Mouse (Mus musculus): ENCODE data around the gene Ddr2. TPM values are rescaled to one million over a fixed set of nuclear protein-coding genes. Genes with fewer than 3 reads are reported as not detected.

The Ddr2 gene
- total RNA-seq (2021) = 10 to 100 TPM; 18.3 to 30.9 TPM
- long read RNA-seq, experiment 1, partial matches to known transcripts = 0 of 3 reads
- long read RNA-seq, experiment 1, other reads (novel, unspliced or antisense) = 3 of 3 reads
- long read RNA-seq, experiment 2, partial matches to known transcripts = 1 of 6 reads
- long read RNA-seq, experiment 2, other reads (novel, unspliced or antisense) = 5 of 6 reads

GRCm38 (mm10) chr1:170110516-170111332 is at the start of gene Ddr2:
Ddr2 (minus strand) TSS chr1:170110762.
- DNase-seq = peak; percentile 70

GRCm38 (mm10) chr1:170159707-170160106 is 49.1 kb upstream of the Ddr2 start:
- no peak for DNase-seq

GRCm38 (mm10) chr1:170155761-170156160 is 45.2 kb upstream of the Ddr2 start:
- DNase-seq = no peak

- DNase-seq = no peak
These were observed 44.7 kb upstream of the Ddr2 start for GRCm38 (mm10) chr1:170155298-170155697.

- no peak for DNase-seq
These were observed 43.4 kb upstream of the Ddr2 start for GRCm38 (mm10) chr1:170153986-170154385.

GRCm38 (mm10) chr1:170152552-170152951 is 42.0 kb upstream of the Ddr2 start:
- no peak for DNase-seq

GRCm38 (mm10) chr1:170150870-170151269 is 40.3 kb upstream of the Ddr2 start:
- no peak for DNase-seq

- DNase-seq = no peak
These were observed 39.2 kb upstream of the Ddr2 start for GRCm38 (mm10) chr1:170149756-170150155.

- DNase-seq = no peak
These were observed 38.0 kb upstream of the Ddr2 start for GRCm38 (mm10) chr1:170148536-170148935.

GRCm38 (mm10) chr1:170147651-170148448 is 37.3 kb upstream of the Ddr2 start:
- no peak for DNase-seq

- no peak for DNase-seq
These were observed 35.0 kb upstream of the Ddr2 start for GRCm38 (mm10) chr1:170145606-170146005.

GRCm38 (mm10) chr1:170142256-170142871 is 31.8 kb upstream of the Ddr2 start:
- no peak for DNase-seq

GRCm38 (mm10) chr1:170141626-170142025 is 31.1 kb upstream of the Ddr2 start:
- DNase-seq = no peak

- DNase-seq = peak; percentile 77
These were observed 25.9 kb upstream of the Ddr2 start for GRCm38 (mm10) chr1:170136351-170137009.

- no peak for DNase-seq
These were observed 23.7 kb upstream of the Ddr2 start for GRCm38 (mm10) chr1:170134264-170134663.

GRCm38 (mm10) chr1:170130962-170131361 is 20.4 kb upstream of the Ddr2 start:
- DNase-seq = no peak

- DNase-seq = no peak
These were observed 14.1 kb upstream of the Ddr2 start for GRCm38 (mm10) chr1:170124644-170125043.

GRCm38 (mm10) chr1:170113616-170114015 is 3.1 kb upstream of the Ddr2 start:
- DNase-seq = no peak

- DNase-seq = no peak
These were observed 1.7 kb upstream of the Ddr2 start for GRCm38 (mm10) chr1:170112261-170112660.

GRCm38 (mm10) chr1:170111651-170112226 is 1.2 kb upstream of the Ddr2 start:
- no peak for DNase-seq

- DNase-seq = peak; percentile 19
These were observed 616 bp downstream of the Ddr2 start for GRCm38 (mm10) chr1:170109776-170110515.

All from gastrocnemius, postnatal 25 days (tissue).